Mouse (Mus musculus) midbrain, embryonic 13.5 days (tissue): Measurements from ENCODE around the gene Ascc1. TPM values are rescaled to one million over a fixed set of nuclear protein-coding genes. Genes with fewer than 3 reads are reported as not detected.

Experiments
- ATAC-seq: fragments of 200-750 bp; cut with Nextera tagmentation; 2 replicates; pipeline ENCODE4 v1.8.0; 2017; ENCODE audit warnings: mild to moderate bottlenecking, moderate TSS enrichment, moderate library complexity
- H3K27ac ChIP-seq: fragments of 300-500 bp; sonication (generic); 2 replicates; pipeline ENCODE4 v1.5.1; 2015; ENCODE audit warnings: inconsistent platforms, mild to moderate bottlenecking, moderate library complexity
- H3K27me3 ChIP-seq: fragments of 300-500 bp; sonication (generic); 2 replicates; pipeline ENCODE4 v1.6.1; 2015; ENCODE audit warnings: mild to moderate bottlenecking, inconsistent platforms
- H3K36me3 ChIP-seq: fragments of 300-500 bp; sonication (generic); 2 replicates; pipeline ENCODE4 v1.6.1; 2015; ENCODE audit warnings: mild to moderate bottlenecking, inconsistent platforms
- H3K4me1 ChIP-seq: fragments of 300-500 bp; sonication (generic); replicated peaks from 2 replicates; pipeline ENCODE4 v1.6.1; 2015; ENCODE audit warnings: inconsistent platforms
- H3K4me2 ChIP-seq: fragments of 300-500 bp; sonication (generic); replicated peaks from 2 replicates; pipeline ENCODE4 v1.6.1; 2015; ENCODE audit warnings: moderate library complexity, mild to moderate bottlenecking, inconsistent platforms
- H3K4me3 ChIP-seq: fragments of 300-500 bp; sonication (generic); replicated peaks from 2 replicates; pipeline ENCODE4 v1.5.1; 2015; ENCODE audit warnings: mild to moderate bottlenecking, inconsistent platforms
- H3K9ac ChIP-seq: fragments of 300-500 bp; sonication (generic); replicated peaks from 2 replicates; pipeline ENCODE4 v1.6.1; 2015; ENCODE audit warnings: mild to moderate bottlenecking, inconsistent platforms
- H3K9me3 ChIP-seq: fragments of 300-500 bp; sonication (generic); 2 replicates; pipeline ENCODE4 v1.6.1; 2016; ENCODE audit warnings: mild to moderate bottlenecking, inconsistent platforms
- WGBS: fragments of 180-500 bp; shearing (Covaris S2); methylation state at CpG from one replicate; pipeline ENCODE4 v1.1.7; 2015; 5-methylcytosine and 5-hydroxymethylcytosine counted together
- polyA plus RNA-seq: library from polyadenylated mRNA; unstranded; fragments of >200 nt; fragmentation: Nextera tagmentation; extraction: Ambion mirVana; gene quantifications from 2 replicates; pipeline ENCODE4 v1.2.1, GENCODE M21; 2015

Ascc1 gene
- polyA plus RNA-seq, 1 experiment from 2014 or later: 50.6 TPM

DNA sequence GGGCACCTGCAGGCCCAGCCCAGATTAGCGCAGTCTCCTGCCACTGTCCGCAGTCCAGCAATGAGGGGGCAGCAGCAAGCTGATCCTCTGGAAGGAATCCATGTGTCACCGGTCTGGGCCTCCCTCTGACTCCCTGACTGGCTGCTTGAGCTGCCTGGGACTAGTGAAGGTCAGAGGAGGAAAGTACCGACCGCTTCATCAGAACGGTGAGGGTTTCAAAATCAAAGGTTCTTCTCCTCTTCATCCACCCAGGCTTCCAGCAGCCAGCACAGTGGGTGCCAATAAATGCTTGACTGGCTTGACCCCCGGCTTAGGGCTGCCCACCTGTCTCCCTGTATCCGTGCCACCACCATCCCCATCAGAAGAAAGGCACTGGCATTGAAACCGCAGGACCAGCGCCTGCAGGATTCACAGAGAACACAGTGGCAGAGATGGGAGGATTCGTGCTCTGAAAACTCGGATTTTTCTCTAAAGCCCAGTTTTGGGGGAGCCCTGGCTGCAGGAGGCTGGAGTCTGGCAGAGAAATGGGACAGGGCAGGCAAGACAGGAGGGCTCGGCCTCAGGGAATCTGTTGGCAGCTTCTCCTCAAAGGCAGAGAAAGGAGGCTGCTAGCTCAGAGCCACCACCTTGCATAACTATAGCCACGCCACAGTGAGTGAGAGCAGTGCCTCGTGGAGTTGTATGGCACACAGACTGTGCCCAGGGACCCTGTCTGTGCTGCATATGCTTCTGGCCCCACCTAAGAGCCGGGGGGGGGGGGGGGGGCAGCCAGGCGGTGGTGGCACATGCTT is 105.9 kb downstream of the Ascc1 start:
- H3K9me3 ChIP-seq: no peaks in the 10 kb centered on the region
- WGBS: 35% methylated on average over 16 of the region's 17 CpGs
- H3K4me2 ChIP-seq: peak overlapping the region; percentile 83
- H3K27me3 ChIP-seq: peaks cover 28% of the 10 kb centered on the region
- H3K27ac ChIP-seq: 0 out of 2 replicates have a peak overlapping the region, but pooled peaks have one; percentile 21
- no peak for ATAC-seq
- H3K4me1 ChIP-seq: peaks cover 61% of the 10 kb centered on the region
- H3K9ac ChIP-seq: peak overlapping the region; percentile 82
- H3K4me3 ChIP-seq: peak overlapping the region; percentile 65
- no peaks in the 10 kb centered on the region for H3K36me3 ChIP-seq

DNA sequence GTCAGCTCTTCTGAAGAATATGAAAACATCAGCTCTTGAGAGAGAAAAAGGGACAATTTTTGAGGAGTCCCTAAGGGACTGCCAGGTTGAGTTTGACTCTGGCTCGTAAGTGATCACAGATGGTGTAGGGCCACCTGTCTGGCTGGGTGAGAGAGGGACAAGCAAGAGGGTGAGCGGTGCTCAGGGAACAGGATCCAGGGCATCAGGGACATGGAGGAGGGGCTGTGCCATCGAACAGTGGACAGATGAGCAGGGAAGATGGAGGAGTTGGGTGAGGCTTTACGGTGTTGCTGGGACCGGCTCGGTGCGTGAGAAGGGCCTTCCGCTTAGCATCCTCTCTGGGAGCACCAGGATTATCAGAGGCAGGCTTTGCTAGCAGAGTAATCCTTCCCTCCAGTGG is 106.7 kb downstream of the Ascc1 start:
- Histone ChIP-seq H3K27me3 (peaks cover 25% of the 10 kb centered on the region), H3K36me3 (no peaks in the 10 kb centered on the region), H3K4me2 (peak overlapping the region; percentile 83), H3K9me3 (no peaks in the 10 kb centered on the region), H3K4me3 (no peak overlapping the region), H3K9ac (no peak overlapping the region), H3K4me1 (peaks cover 61% of the 10 kb centered on the region), H3K27ac (peak overlapping the region; percentile 51)
- 66% methylated on average over 8 of the region's 8 CpGs for WGBS
- no peak for ATAC-seq

DNA sequence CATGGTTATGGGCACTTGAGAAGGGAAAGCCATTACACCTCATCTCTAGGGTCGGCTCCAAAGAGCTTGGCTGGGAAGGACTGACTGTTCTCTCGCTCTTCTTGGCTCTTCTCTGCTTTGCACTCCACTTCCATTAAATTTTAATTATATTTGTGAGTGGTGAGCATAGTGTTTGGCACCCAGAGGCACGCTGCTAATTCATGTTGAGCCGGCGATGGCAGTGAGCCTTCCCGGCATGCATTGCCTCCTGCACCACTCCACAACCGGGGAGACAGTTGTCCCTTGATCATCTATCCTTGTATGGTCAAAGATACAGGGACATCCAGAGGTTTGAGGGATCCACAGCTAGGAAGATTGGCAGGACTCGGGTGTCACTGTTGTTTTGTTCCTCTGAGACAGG is 107.4 kb downstream of the Ascc1 start:
- no peak overlapping the region for H3K9ac ChIP-seq
- peaks cover 60% of the 10 kb centered on the region for H3K4me1 ChIP-seq
- no peaks in the 10 kb centered on the region for H3K9me3 ChIP-seq
- 63% methylated on average over 8 of the region's 8 CpGs for WGBS
- H3K27me3 ChIP-seq: peaks cover 19% of the 10 kb centered on the region; the same call in 1 of the 2 replicates
- H3K4me3 ChIP-seq: no peak overlapping the region
- no peaks in the 10 kb centered on the region for H3K36me3 ChIP-seq
- ATAC-seq: no peak
- peak overlapping the region; percentile 51 for H3K27ac ChIP-seq
- peak overlapping the region; percentile 83; the same call in 1 of the 2 replicates for H3K4me2 ChIP-seq

DNA sequence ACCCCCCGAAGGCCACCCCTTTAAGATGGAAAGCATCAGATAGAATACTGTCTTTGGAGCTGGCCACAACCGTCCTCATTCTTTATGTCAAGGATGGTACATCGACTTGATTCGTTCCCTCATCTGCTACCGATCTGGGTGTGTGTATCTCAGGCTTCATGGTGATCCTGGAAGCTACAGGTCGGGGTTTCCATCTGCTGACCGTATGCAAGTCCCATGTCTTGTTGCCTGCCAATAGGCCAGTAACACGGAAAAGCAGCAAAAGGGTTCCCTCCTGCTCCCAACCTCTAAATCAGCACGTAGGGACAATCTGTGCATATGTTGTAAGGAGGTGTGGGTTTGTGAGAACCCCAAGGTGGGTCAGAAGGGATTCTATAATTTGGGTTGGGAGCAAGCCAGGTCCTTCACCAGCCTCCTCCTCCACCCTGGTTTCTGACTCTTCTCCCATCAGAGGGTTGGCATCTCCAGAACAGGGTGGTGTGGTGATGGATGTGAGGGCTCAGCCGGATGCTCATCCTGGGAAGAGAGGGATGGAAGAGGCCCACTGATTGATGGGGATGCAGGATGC is 108.4 kb downstream of the Ascc1 start:
- Histone ChIP-seq H3K27ac (no peak overlapping the region), H3K4me3 (no peak overlapping the region), H3K36me3 (no peaks in the 10 kb centered on the region), H3K9ac (no peak overlapping the region), H3K4me2 (no peak overlapping the region), H3K9me3 (no peaks in the 10 kb centered on the region), H3K4me1 (peaks cover 62% of the 10 kb centered on the region), H3K27me3 (peaks cover 19% of the 10 kb centered on the region; the same call in 1 of the 2 replicates)
- no peak for ATAC-seq
- 90% methylated on average over 10 of the region's 10 CpGs for WGBS

DNA sequence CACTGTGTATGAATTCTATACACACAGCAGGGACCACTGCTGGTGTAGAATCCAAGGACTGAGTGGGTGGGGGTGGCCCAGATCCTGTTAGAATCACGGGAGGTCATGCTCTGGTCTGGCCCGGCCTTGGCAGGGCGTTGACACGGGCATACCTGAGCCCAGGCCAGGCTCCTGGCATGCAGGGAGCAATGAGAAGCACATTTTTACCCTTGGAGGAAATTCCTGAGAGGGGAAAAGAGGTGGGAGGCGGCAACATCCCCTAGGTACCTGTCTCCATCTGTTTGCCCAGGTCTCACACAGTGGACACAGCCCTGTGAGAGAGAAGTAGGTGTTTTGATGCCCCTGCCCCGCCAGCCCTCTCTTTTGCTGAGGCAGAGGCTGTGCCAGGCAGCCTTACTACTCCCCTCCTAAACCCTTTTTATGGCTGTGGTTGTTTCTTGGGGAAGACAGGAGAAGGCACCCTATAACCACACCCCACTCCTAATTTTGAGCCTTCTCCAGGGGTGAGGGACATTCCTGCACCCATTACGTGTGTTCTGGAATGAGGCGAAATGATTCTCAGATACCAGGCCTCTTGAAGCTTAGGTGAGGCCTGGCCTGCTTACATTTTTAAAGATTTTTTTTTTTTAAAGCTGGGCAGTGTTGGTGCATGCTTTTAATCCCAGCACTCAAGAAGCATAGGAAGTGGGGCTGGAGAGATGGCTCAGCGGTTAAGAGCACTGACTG is 111.5 kb downstream of the Ascc1 start:
- Histone ChIP-seq H3K27me3 (0 out of 2 replicates have a peak, but pooled peaks cover 6% of the 10 kb centered on the region), H3K9ac (no peak overlapping the region), H3K4me3 (no peak overlapping the region), H3K4me2 (no peak overlapping the region), H3K36me3 (no peaks in the 10 kb centered on the region), H3K9me3 (no peaks in the 10 kb centered on the region), H3K4me1 (peaks cover 62% of the 10 kb centered on the region), H3K27ac (0 out of 2 replicates have a peak overlapping the region, but pooled peaks have one; percentile 1)
- 89% methylated on average over 9 of the region's 9 CpGs for WGBS
- ATAC-seq: no peak

DNA sequence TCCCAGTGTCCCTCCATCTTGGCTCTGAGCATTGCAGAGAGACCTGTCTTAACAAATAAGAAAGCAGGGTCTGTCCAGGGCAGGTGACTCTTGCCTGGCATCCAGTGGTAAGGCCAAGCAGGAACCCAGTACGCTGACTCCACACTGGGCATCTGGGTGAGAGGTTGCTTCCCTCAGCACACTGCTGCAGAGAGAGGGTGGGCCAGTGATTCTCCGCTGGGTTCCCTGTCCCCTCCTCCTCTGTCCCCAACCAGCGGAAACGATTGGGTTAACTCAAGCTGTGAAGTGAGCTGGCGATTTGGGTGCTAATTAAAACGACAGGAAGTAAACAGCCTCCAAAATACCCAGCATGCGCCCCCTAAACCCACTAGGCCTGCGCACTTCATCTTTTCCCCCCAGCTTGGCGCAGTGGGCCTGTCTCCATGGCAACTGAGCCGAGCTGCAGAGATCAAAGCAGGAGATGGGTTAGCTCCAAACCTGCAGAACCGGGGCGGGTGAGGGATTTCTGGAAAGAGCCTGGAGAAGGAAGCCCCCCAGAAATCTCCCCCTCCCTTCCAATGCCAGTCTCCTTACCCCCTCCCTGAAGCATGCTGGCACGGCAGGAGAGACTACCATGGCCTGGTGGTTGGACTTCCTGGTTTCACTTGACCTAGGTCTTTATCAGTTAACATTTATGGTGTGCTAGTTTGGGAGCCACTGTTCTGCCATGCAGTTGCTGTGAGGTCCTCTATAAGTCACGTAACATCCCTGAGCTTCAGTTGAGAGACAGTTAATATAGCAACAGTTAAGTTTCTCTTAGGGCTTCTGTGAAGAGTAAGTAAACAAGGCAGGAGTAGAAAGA is 113.0 kb downstream of the Ascc1 start:
- H3K4me3 ChIP-seq: peak overlapping the region; percentile 25

DNA sequence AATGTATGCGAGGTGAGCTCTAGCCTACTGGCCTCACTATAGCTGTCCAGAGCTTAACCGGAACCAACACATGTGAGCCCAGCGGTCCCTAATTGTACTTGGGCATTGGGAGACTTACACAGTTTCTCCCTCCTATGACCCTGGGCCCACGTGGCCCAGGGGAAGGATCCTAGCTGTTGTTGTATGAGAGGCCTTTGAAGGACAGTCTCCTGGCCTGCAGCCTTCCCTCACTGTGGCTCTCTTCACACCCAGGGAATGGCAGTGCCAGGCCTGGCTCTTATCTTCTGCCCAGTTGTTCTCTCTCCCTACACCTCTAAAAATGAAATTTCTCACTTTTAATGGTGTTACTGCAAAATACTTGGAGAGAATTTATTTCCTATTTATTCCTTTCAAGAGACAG is 114.4 kb downstream of the Ascc1 start:
- Histone ChIP-seq H3K4me3 (no peak overlapping the region), H3K4me2 (no peak overlapping the region), H3K9ac (no peak overlapping the region), H3K27ac (peak overlapping the region; percentile 90; the same call in 1 of the 2 replicates), H3K4me1 (peaks cover 46% of the 10 kb centered on the region), H3K27me3 (no peaks in the 10 kb centered on the region), H3K9me3 (no peaks in the 10 kb centered on the region), H3K36me3 (peaks cover 5% of the 10 kb centered on the region; the same call in 1 of the 2 replicates)
- WGBS: 48% methylated on average over 4 of the region's 4 CpGs
- ATAC-seq: no peak

More for the DNA sequence above, 113.0 kb downstream of the Ascc1 start:
- peak overlapping the region; percentile 33; the same call in 1 of the 2 replicates for H3K9ac ChIP-seq
- H3K4me2 ChIP-seq: peak overlapping the region; percentile 51
- no peaks in the 10 kb centered on the region for H3K9me3 ChIP-seq
- 0 out of 2 replicates have a peak, but pooled peaks cover 3% of the 10 kb centered on the region for H3K27me3 ChIP-seq
- no peaks in the 10 kb centered on the region for H3K36me3 ChIP-seq
- ATAC-seq: peak; percentile 90
- 2% methylated on average over 14 of the region's 14 CpGs for WGBS
- peak overlapping the region; percentile 90 for H3K27ac ChIP-seq
- H3K4me1 ChIP-seq: peaks cover 48% of the 10 kb centered on the region

DNA sequence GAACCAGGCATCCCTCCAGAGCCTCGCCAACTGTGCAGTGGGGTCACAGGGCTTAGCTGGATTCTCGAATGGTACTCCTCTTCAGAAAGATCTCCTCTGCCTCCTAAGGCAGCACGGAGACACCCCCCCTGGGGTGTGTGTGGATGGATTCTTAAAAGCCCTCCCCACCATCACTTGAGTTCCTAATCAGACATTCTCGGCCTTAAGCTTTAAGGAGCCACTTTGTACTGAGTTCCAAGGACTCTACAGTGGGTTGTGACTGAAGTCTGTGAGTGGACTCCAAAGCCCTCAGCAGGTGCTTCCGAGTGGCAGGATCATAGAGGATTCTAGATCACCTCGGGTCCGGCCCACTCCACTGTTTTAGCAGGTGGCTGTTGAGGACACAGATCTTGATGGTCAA is 115.9 kb downstream of the Ascc1 start:
- Histone ChIP-seq H3K9ac (no peak overlapping the region), H3K4me1 (peaks cover 39% of the 10 kb centered on the region), H3K4me2 (no peak overlapping the region), H3K27me3 (no peaks in the 10 kb centered on the region), H3K27ac (no peak overlapping the region), H3K36me3 (peaks cover 12% of the 10 kb centered on the region), H3K4me3 (no peak overlapping the region), H3K9me3 (no peaks in the 10 kb centered on the region)
- WGBS: 45% methylated on average over 7 of the region's 7 CpGs
- no peak for ATAC-seq

DNA sequence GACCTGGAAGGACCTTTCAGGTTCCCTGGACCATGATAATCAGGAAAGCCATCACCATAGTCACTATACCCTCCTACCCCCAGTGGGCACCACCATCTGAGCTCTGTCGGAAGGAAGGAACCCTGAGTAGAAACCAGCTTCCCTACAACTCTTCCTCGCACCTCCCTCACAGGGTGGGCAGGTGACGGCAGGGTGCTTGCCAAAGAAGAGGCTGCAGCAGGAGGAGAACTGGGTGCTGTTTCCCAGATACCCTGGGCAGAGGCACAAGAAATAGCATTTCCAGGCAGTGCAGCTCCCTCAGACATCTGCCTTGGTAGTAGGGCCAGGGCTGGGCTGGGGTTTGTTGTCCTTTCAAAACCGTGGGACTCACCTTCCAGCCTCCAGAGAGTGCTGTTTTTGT is 118.0 kb downstream of the Ascc1 start:
- Histone ChIP-seq H3K9me3 (no peaks in the 10 kb centered on the region), H3K36me3 (peaks cover 19% of the 10 kb centered on the region), H3K9ac (no peak overlapping the region), H3K4me3 (no peak overlapping the region), H3K27me3 (no peaks in the 10 kb centered on the region), H3K4me1 (peaks cover 30% of the 10 kb centered on the region), H3K27ac (no peak overlapping the region), H3K4me2 (no peak overlapping the region)
- ATAC-seq: no peak
- WGBS: 79% methylated on average over 4 of the region's 4 CpGs

DNA sequence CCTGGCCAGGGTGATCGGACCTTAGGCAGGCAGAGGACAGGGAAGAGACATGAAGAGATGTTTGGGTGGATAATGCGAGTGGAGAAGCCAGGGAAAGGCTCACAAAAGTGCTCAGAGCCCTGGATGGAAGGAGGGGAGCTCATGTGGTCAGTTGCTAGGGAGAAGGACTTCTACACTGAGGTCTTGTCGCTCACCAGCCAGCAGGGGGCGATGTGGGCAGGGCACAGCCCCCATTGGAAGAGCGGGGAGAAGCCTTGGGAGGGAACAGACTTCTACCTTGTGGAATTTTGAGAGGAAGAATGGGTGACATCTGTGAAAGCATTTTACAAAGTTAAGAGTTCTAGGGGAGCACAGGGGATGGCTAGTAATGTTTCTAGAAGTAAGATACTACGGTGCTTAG is 121.5 kb downstream of the Ascc1 start:
- Histone ChIP-seq H3K9me3 (no peaks in the 10 kb centered on the region), H3K9ac (no peak overlapping the region), H3K4me2 (no peak overlapping the region), H3K36me3 (peaks cover 44% of the 10 kb centered on the region), H3K27me3 (no peaks in the 10 kb centered on the region), H3K4me3 (no peak overlapping the region), H3K27ac (no peak overlapping the region), H3K4me1 (no peaks in the 10 kb centered on the region)
- 59% methylated on average over 6 of the region's 6 CpGs for WGBS
- no peak for ATAC-seq

DNA sequence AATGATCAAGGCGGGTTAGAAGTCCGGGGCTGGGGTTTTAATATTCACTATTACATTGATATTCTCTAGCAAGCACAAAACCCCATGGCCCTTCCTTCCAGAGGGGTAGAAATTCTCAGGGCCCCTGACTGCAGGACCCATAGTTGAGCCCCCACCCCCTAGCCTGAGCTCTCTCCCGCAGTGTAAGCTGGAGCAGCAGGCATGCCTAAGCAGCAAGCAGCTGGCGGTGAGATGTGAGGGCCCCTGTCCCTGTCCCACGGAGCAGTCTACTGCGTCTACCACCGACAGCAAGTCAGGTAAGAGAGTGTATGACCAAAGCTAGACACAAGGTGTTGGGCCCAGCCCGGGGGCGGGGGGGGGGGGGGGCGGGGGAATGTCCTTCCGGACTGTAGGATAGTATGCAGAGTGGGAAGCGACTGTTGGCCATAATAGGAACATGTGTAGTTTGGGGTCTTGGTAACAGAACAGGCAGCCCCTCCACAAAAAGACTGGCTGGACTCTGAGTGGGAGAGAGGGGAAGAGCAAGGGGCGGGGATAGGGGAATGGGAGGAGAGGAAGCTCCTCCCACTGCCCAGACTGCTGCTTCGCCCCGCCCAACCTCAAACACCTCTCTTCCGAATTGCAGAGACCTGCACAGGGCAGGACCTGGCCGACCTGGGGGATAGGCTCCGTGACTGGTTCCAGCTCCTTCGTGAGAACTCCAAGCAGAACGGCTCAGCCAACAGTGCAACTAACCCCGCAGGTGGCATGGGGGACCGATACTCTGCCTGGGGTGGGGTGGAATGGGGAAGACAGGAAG is 123.1 kb downstream of the Ascc1 start:
- Histone ChIP-seq H3K4me1 (no peaks in the 10 kb centered on the region), H3K4me2 (no peak overlapping the region)

More for the DNA sequence above, 123.1 kb downstream of the Ascc1 start:
- WGBS: 26% methylated on average over 22 of the region's 22 CpGs
- ATAC-seq: peak; percentile 66
- H3K27ac ChIP-seq: no peak overlapping the region
- no peak overlapping the region for H3K9ac ChIP-seq
- H3K4me3 ChIP-seq: no peak overlapping the region
- H3K9me3 ChIP-seq: no peaks in the 10 kb centered on the region
- H3K27me3 ChIP-seq: no peaks in the 10 kb centered on the region
- H3K36me3 ChIP-seq: peaks cover 60% of the 10 kb centered on the region
